Mouse (Mus musculus): Measurements from ENCODE around the gene Sorcs1.

DNA sequence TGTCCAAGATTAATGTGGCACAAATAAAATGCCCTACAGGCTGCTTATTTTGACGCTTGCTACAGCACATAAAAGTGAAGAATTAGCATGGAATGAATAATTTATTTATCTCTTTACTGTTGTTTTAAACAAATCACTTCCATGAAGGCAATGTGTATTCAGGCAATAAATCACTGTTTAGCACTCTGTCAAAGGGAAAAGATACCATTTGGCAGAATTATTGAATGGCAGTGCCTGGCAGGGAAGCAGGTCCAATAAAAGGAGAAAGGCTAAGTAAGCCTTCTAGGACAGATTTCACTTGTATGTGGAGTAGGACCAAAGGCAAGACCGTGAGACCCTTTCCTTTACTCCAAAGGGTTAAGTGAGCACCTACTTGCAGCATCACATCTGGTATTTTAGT lies 187.7 kb downstream of the Sorcs1 start:
- no peak for TF ChIP-seq EP300 (IDR thresholded peaks at IDR 0.05; ENCODE audit: low read depth)
- TF ChIP-seq CTCF (IDR thresholded peaks at IDR 0.05; ENCODE audit: low read depth) = no peak

Measured in liver, postnatal 0 days (tissue).